Comparison of ENCODE assay signal across 8 mouse cellular contexts in the genomic region with DNA sequence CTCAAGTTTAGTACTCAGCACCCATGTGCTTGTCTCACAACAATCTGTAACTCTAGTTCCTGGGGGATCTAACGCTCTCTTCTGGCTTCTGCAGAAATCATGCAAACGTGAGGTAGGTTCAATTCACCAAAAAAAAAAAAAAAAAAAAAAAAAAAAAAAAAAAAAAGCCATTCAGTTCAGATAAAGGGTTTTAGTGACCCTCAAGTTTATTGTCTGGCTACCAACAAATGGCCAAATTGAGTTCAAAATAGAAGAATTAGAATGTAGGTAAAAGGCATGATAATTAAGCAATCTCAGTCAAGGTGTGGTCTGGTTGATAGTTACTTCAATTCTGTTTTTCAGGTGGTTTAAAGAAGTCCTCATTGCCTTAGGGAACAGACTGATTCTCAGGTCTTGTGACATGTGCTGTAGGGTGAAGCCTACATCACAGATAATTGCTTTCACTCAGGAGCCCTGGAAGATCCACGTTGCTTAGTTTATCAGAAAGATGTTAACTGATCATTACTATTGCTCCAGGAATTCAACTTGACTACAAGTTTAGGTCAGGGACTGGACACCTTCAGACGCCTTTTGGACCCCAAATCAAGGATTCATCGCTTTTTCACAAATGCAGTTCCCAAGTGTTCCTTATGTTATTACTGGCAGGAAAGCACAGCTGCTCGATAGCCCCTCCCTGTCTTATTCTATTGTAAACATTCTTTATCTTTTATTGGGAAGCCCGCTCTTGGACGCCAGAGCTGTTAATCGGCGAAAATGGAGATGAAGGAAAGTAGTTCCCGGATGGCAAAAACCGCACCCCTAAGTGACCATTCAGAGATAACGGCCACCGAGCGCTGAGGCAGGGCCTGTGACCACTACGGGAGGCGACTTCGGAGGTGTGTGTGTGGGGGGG. TPM values are rescaled to one million over a fixed set of nuclear protein-coding genes. Genes with fewer than 3 reads are reported as not detected.
DNase-seq lines count a peak whose midpoint lies in the region; ATAC-seq and TF ChIP-seq lines count a peak whose summit lies in the region.

No protein-coding gene starts in this region.

- peaks cover 12% of the 10 kb centered on the region; the same call in 1 of the 2 replicates for H3K4me1 ChIP-seq in lung, postnatal 0 days (ENCODE audit: insufficient read depth, low read depth, low read length)
- peaks cover 14% of the 10 kb centered on the region for H3K4me1 ChIP-seq in embryonic facial prominence, embryonic 14.5 days (ENCODE audit: control insufficient read depth, insufficient read depth, low read length)
- H3K4me1 ChIP-seq in olfactory bulb, adult 2 months (ENCODE audit: control insufficient read depth, insufficient read depth, low read length), result peaks cover 4% of the 10 kb centered on the region

- no peak for TF ChIP-seq EP300 in lung, postnatal 0 days (IDR thresholded peaks at IDR 0.05)

- no peak for TF ChIP-seq POLR2A in olfactory bulb, adult 2 months (IDR thresholded peaks at IDR 0.05; ENCODE audit: insufficient read depth, low read depth, low read length)

- H3K9ac ChIP-seq in lung, postnatal 0 days (replicated peaks; ENCODE audit: low read depth), result peak overlapping the region; percentile 89
- H3K9ac ChIP-seq in embryonic facial prominence, embryonic 14.5 days (ENCODE audit: low read depth, low read length), result peak overlapping the region; percentile 95

- no peaks in the 10 kb centered on the region for H3K36me3 ChIP-seq in lung, postnatal 0 days (ENCODE audit: insufficient read depth, low read length)
- peaks cover 14% of the 10 kb centered on the region for H3K36me3 ChIP-seq in embryonic facial prominence, embryonic 14.5 days (ENCODE audit: control insufficient read depth, insufficient read depth, low read length)

- ATAC-seq in lung, postnatal 0 days, result no peak
- no peak; the same call in 1 of the 2 replicates for ATAC-seq in embryonic facial prominence, embryonic 14.5 days (ENCODE audit: low read depth)

- 20% methylated on average over 18 of the region's 18 CpGs for WGBS in lung, postnatal 0 days
- 23% methylated on average over 18 of the region's 18 CpGs for WGBS in embryonic facial prominence, embryonic 14.5 days
- WGBS in large intestine, adult 2 months, result 14% methylated on average over 18 of the region's 18 CpGs
- WGBS in olfactory bulb, adult 2 months, result 22% methylated on average over 18 of the region's 18 CpGs

- no peaks in the 10 kb centered on the region for H3K27me3 ChIP-seq in lung, postnatal 0 days (replicated peaks; ENCODE audit: insufficient read depth, low read length)
- no peaks in the 10 kb centered on the region for H3K27me3 ChIP-seq in embryonic facial prominence, embryonic 14.5 days (replicated peaks; ENCODE audit: control insufficient read depth, insufficient read depth, low read length)

- H3K9me3 ChIP-seq in lung, postnatal 0 days (ENCODE audit: low read length), result no peaks in the 10 kb centered on the region
- H3K9me3 ChIP-seq in embryonic facial prominence, embryonic 14.5 days (ENCODE audit: control insufficient read depth, low read length), result 0 out of 2 replicates have a peak, but pooled peaks cover 3% of the 10 kb centered on the region

- H3K27ac ChIP-seq in lung, postnatal 0 days (ENCODE audit: low read length), result peak overlapping the region; percentile 92
- peak overlapping the region; percentile 78 for H3K27ac ChIP-seq in embryonic facial prominence, embryonic 14.5 days (replicated peaks; ENCODE audit: low read depth, low read length)
- peak overlapping the region; percentile 47; the same call in 1 of the 2 replicates for H3K27ac ChIP-seq in olfactory bulb, adult 2 months (ENCODE audit: insufficient read depth, low read depth, low read length)

- TF ChIP-seq CTCF in lung, postnatal 0 days (IDR thresholded peaks at IDR 0.05), result no peak
- no peak for TF ChIP-seq CTCF in olfactory bulb, adult 2 months (IDR thresholded peaks at IDR 0.05; ENCODE audit: insufficient read depth, low read depth, low read length)

- peak overlapping the region; percentile 95 for H3K4me3 ChIP-seq in lung, postnatal 0 days (ENCODE audit: low read depth, low read length)
- H3K4me3 ChIP-seq in embryonic facial prominence, embryonic 14.5 days (ENCODE audit: low read depth, low read length), result peak overlapping the region; percentile 99
- peak overlapping the region; percentile 69 for H3K4me3 ChIP-seq in olfactory bulb, adult 2 months (ENCODE audit: insufficient read depth, low read depth, low read length)

- no peak for DNase-seq in lung, postnatal 0 days (ENCODE audit: low spot score)
- DNase-seq in lung, adult 18-20 months, result no peak
- no peak for DNase-seq in embryonic facial prominence, embryonic 14.5 days (ENCODE audit: low spot score)
- DNase-seq in large intestine, adult 2 months (ENCODE audit: low read depth, low spot score), result peak; percentile 22
- DNase-seq in gastrocnemius, adult 8-10 months (ENCODE audit: low spot score in 2 of 2), result no peak
- DNase-seq in natural killer cell, adult 2 months (ENCODE audit: low spot score in 2 of 2), result no peak
- DNase-seq in ovary, postnatal 10 days (ENCODE audit: low spot score), result no peak

- H3K4me2 ChIP-seq in lung, postnatal 0 days (replicated peaks; ENCODE audit: low read depth, low read length), result peak overlapping the region; percentile 52
- peak overlapping the region; percentile 58 for H3K4me2 ChIP-seq in embryonic facial prominence, embryonic 14.5 days (ENCODE audit: low read depth, low read length)

RNA-seq across cellular contexts. Expression of a gene that starts 0.7 kb away (rescaled TPM):
- 93.6 and 96.0 TPM in 2 replicates for polyA plus RNA-seq in lung, postnatal 0 days (2015; fragmentation: Nextera tagmentation; extraction: Ambion mirVana)
- polyA plus RNA-seq in embryonic facial prominence, embryonic 14.5 days (2014; fragmentation: Nextera tagmentation; extraction: Ambion mirVana), result 123 and 136 TPM in 2 replicates
- polyA plus RNA-seq in large intestine, adult 2 months (2012; rRNA removed), result 104 and 125 TPM in 2 replicates
- polyA plus RNA-seq in olfactory bulb, adult 2 months (2012; ENCODE audit: insufficient read depth, insufficient read length, low replicate concordance, missing spikeins), result not detected in 2 replicates
- total RNA-seq in gastrocnemius, adult 8-10 months (2022), result 10 to 100 TPM; 60.6 to 66.4 (median 64.5) TPM

RNA-seq across cellular contexts. Expression of a gene that starts 43.7 kb away (rescaled TPM):
- 7.0 and 7.2 TPM in 2 replicates for polyA plus RNA-seq in lung, postnatal 0 days (2015; fragmentation: Nextera tagmentation; extraction: Ambion mirVana)
- polyA plus RNA-seq in embryonic facial prominence, embryonic 14.5 days (2014; fragmentation: Nextera tagmentation; extraction: Ambion mirVana), result 7.1 and 9.0 TPM in 2 replicates
- 0.98 and 4.4 TPM in 2 replicates for polyA plus RNA-seq in large intestine, adult 2 months (2012; rRNA removed)
- not detected in 2 replicates for polyA plus RNA-seq in olfactory bulb, adult 2 months (2012; ENCODE audit: insufficient read depth, insufficient read length, low replicate concordance, missing spikeins)
- 1 to 10 TPM; 1.6 to 2.4 (median 2.3) TPM for total RNA-seq in gastrocnemius, adult 8-10 months (2022)

RNA-seq across cellular contexts. Expression of a gene that starts 59.8 kb away (rescaled TPM):
- polyA plus RNA-seq in lung, postnatal 0 days (2015; fragmentation: Nextera tagmentation; extraction: Ambion mirVana), result 193 and 194 TPM in 2 replicates
- 290 and 337 TPM in 2 replicates for polyA plus RNA-seq in embryonic facial prominence, embryonic 14.5 days (2014; fragmentation: Nextera tagmentation; extraction: Ambion mirVana)
- polyA plus RNA-seq in large intestine, adult 2 months (2012; rRNA removed), result 276 and 349 TPM in 2 replicates
- polyA plus RNA-seq in olfactory bulb, adult 2 months (2012; ENCODE audit: insufficient read depth, insufficient read length, low replicate concordance, missing spikeins), result not detected in 2 replicates
- 100 to 1,000 TPM; 241 to 265 (median 251) TPM for total RNA-seq in gastrocnemius, adult 8-10 months (2022)
